Mouse (Mus musculus) right cerebral cortex, postnatal 14 days (tissue): ENCODE measurements around the gene Cacnb2.

Experiments used
- DNase-seq: peaks from one replicate; pipeline ENCODE4 v3.0.0; 2022

Gene Cacnb2

GRCm38 (mm10) chr2:14774857-14775495, 172.1 kb downstream of the Cacnb2 start:
- DNase-seq: no peak

- DNase-seq: no peak
Measured at GRCm38 (mm10) chr2:14787983-14788382, 185.1 kb downstream of the Cacnb2 start.

GRCm38 (mm10) chr2:14801446-14802046, 198.7 kb downstream of the Cacnb2 start:
- DNase-seq: no peak

- DNase-seq: no peak
Measured at GRCm38 (mm10) chr2:14807650-14808347, 204.9 kb downstream of the Cacnb2 start.

GRCm38 (mm10) chr2:14814977-14815376, 212.1 kb downstream of the Cacnb2 start:
- DNase-seq: no peak

GRCm38 (mm10) chr2:14818651-14819050, 215.8 kb downstream of the Cacnb2 start:
- DNase-seq: no peak

- DNase-seq: no peak
Measured at GRCm38 (mm10) chr2:14820946-14821345, 218.1 kb downstream of the Cacnb2 start.

GRCm38 (mm10) chr2:14823105-14823504, 220.2 kb downstream of the Cacnb2 start:
- DNase-seq: no peak

- DNase-seq: no peak
Measured at GRCm38 (mm10) chr2:14823816-14824348, 221.0 kb downstream of the Cacnb2 start.

GRCm38 (mm10) chr2:14825146-14825545, 222.3 kb downstream of the Cacnb2 start:
- DNase-seq: no peak

- DNase-seq: no peak
Measured at GRCm38 (mm10) chr2:14829451-14829850, 226.6 kb downstream of the Cacnb2 start.

- no peak for DNase-seq
Measured at GRCm38 (mm10) chr2:14831308-14831707, 228.4 kb downstream of the Cacnb2 start.

- no peak for DNase-seq
Measured at GRCm38 (mm10) chr2:14834700-14835317, 231.9 kb downstream of the Cacnb2 start.

GRCm38 (mm10) chr2:14841272-14841671, 238.4 kb downstream of the Cacnb2 start:
- no peak for DNase-seq

GRCm38 (mm10) chr2:14846727-14847126, 243.8 kb downstream of the Cacnb2 start:
- DNase-seq: no peak

GRCm38 (mm10) chr2:14847188-14847587, 244.3 kb downstream of the Cacnb2 start:
- no peak for DNase-seq

GRCm38 (mm10) chr2:14850831-14851230, 247.9 kb downstream of the Cacnb2 start:
- no peak for DNase-seq

- DNase-seq: peak; percentile 8
Measured at GRCm38 (mm10) chr2:14851383-14851782, 248.5 kb downstream of the Cacnb2 start.

GRCm38 (mm10) chr2:14854054-14854453, 251.2 kb downstream of the Cacnb2 start:
- DNase-seq: no peak

GRCm38 (mm10) chr2:14858301-14858700, 255.4 kb downstream of the Cacnb2 start:
- no peak for DNase-seq

- DNase-seq: no peak
Measured at GRCm38 (mm10) chr2:14860350-14860749, 257.5 kb downstream of the Cacnb2 start.

GRCm38 (mm10) chr2:14861613-14862012, 258.7 kb downstream of the Cacnb2 start:
- DNase-seq: no peak

- DNase-seq: no peak
Measured at GRCm38 (mm10) chr2:14862981-14863380, 260.1 kb downstream of the Cacnb2 start.
